Mouse (Mus musculus) heart, embryonic 14.5 days (tissue): ENCODE data around the gene Ndufb7. TPM values are rescaled to one million over a fixed set of nuclear protein-coding genes. Genes with fewer than 3 reads are reported as not detected.
"Not testable (repeated sequence)": the region's sequence is repeated elsewhere in the genome, so short reads cannot be mapped to it uniquely, and the experiment has no call there.

Experiments used
- ATAC-seq: fragments of 200-750 bp; cut with Nextera tagmentation; 2 replicates; pipeline ENCODE4 v1.8.0; 2017; ENCODE audit warnings: low read depth, moderate TSS enrichment; ENCODE audit not compliant: insufficient number of reproducible peaks, insufficient read depth, low FRiP score
- H3K27ac ChIP-seq, 2 experiments: fragments of 200-500 bp in 1 of 2; fragments of 300-500 bp in 1 of 2; sonication (generic) in 1 of 2; replicated peaks in 1 of 2; 2 replicates each; pipeline ENCODE4 v1.5.1; 2012 to 2014; ENCODE audit warnings: low read depth in 2 of 2, low read length in 2 of 2, control low read depth in 1 of 2, mild to moderate bottlenecking in 1 of 2, mixed read lengths in 1 of 2; ENCODE audit not compliant: control insufficient read depth in 1 of 2, insufficient read depth in 1 of 2
- H3K27me3 ChIP-seq: fragments of 300-500 bp; sonication (generic); 2 replicates; pipeline ENCODE4 v1.6.1; 2014; ENCODE audit warnings: mild to moderate bottlenecking, low read length, control low read depth; ENCODE audit not compliant: control insufficient read depth, insufficient read depth
- H3K36me3 ChIP-seq: fragments of 300-500 bp; sonication (generic); 2 replicates; pipeline ENCODE4 v1.6.1; 2014; ENCODE audit warnings: mild to moderate bottlenecking, control low read depth, low read length, mixed read lengths; ENCODE audit not compliant: control insufficient read depth, insufficient read depth
- H3K4me1 ChIP-seq, 2 experiments: fragments of 200-500 bp in 1 of 2; fragments of 300-500 bp in 1 of 2; sonication (generic) in 1 of 2; 2 replicates each; pipeline ENCODE4 v1.6.1; 2012 to 2014; ENCODE audit warnings: low read length in 2 of 2, control low read depth in 1 of 2, mixed read lengths in 1 of 2; ENCODE audit not compliant: control insufficient read depth in 2 of 2, insufficient read depth in 2 of 2
- H3K4me2 ChIP-seq: fragments of 300-500 bp; sonication (generic); 2 replicates; pipeline ENCODE4 v1.6.1; 2014; ENCODE audit warnings: mild to moderate bottlenecking, low read length
- H3K4me3 ChIP-seq, 2 experiments: fragments of 200-500 bp in 1 of 2; fragments of 300-500 bp in 1 of 2; sonication (generic) in 1 of 2; 2 replicates each; pipeline ENCODE4 v1.5.1; 2012 to 2014; ENCODE audit warnings: low read length in 2 of 2, mild to moderate bottlenecking in 2 of 2, control low read depth in 1 of 2, low read depth in 1 of 2, moderate library complexity in 1 of 2; ENCODE audit not compliant: control insufficient read depth in 1 of 2, insufficient read depth in 1 of 2
- H3K9ac ChIP-seq: fragments of 300-500 bp; sonication (generic); 2 replicates; pipeline ENCODE4 v1.6.1; 2014; ENCODE audit warnings: mild to moderate bottlenecking, low read length
- H3K9me3 ChIP-seq: fragments of 300-500 bp; sonication (generic); 2 replicates; pipeline ENCODE4 v1.6.1; 2016; ENCODE audit warnings: low read length, control low read depth; ENCODE audit not compliant: control insufficient read depth
- WGBS: fragments of 180-500 bp; shearing (Covaris S2); extraction: QIAGEN DNeasy Blood & Tissue Kit; methylation state at CpG from one replicate; pipeline ENCODE4 v1.1.7; 2014; 5-methylcytosine and 5-hydroxymethylcytosine counted together
- polyA plus RNA-seq: library from polyadenylated mRNA; unstranded; fragments of >200 nt; fragmentation: Nextera tagmentation; extraction: Ambion mirVana; gene quantifications from 2 replicates; pipeline ENCODE4 v1.2.1, GENCODE M21; 2014

Ndufb7 gene
- polyA plus RNA-seq: 717 and 718 TPM in 2 replicates

- H3K27ac ChIP-seq: peak within 1 kb of the TSS; percentile 63 to 78
- peaks cover 28% of the 10 kb centered on the region for H3K36me3 ChIP-seq
- H3K4me3 ChIP-seq: peak within 1 kb of the TSS; percentile 86 to 97
- no peaks in the 10 kb centered on the region for H3K27me3 ChIP-seq
- H3K9ac ChIP-seq: peak within 1 kb of the TSS; percentile 95
- H3K4me2 ChIP-seq: peak within 1 kb of the TSS; percentile 82
- no peaks in the 10 kb centered on the region for H3K9me3 ChIP-seq
- ATAC-seq: peak; percentile 78
- peaks cover 3 to 11% of the 10 kb centered on the region in 2 experiments for H3K4me1 ChIP-seq
- under 1% methylated on average over 48 of the region's 48 CpGs for WGBS
These were observed at the start of gene Ndufb7 for GRCm38 (mm10) chr8:83566469-83567395. Ndufb7 (plus strand) TSS chr8:83566671.

GRCm38 (mm10) chr8:83520432-83520831, 46.0 kb upstream of the Ndufb7 start:
- ATAC-seq: no peak
- no peak overlapping the region for H3K27ac ChIP-seq
- 68% methylated on average over 3 of the region's 3 CpGs for WGBS
- H3K4me2 ChIP-seq: no peak overlapping the region
- H3K9ac ChIP-seq: no peak overlapping the region
- H3K27me3 ChIP-seq: no peaks in the 10 kb centered on the region
- H3K4me1 ChIP-seq: no peaks in the 10 kb centered on the region
- H3K9me3 ChIP-seq: no peaks in the 10 kb centered on the region
- no peak overlapping the region for H3K4me3 ChIP-seq
- H3K36me3 ChIP-seq: no peaks in the 10 kb centered on the region

- H3K4me2 ChIP-seq, H3K9ac ChIP-seq, H3K27me3 ChIP-seq, H3K4me1 ChIP-seq, H3K4me3 ChIP-seq, ATAC-seq, H3K9me3 ChIP-seq, H3K36me3 ChIP-seq, H3K27ac ChIP-seq: not testable (repeated sequence)
- WGBS: 59% methylated on average over 3 of the region's 3 CpGs
These were observed 45.6 kb upstream of the Ndufb7 start for GRCm38 (mm10) chr8:83520907-83521306.

- Histone ChIP-seq H3K4me1 (no peaks in the 10 kb centered on the region), H3K36me3 (no peaks in the 10 kb centered on the region), H3K9me3 (0 out of 2 replicates have a peak, but pooled peaks cover 2% of the 10 kb centered on the region), H3K27me3 (no peaks in the 10 kb centered on the region), H3K4me2 (no peak overlapping the region), H3K4me3 (no peak overlapping the region), H3K9ac (no peak overlapping the region), H3K27ac (no peak overlapping the region)
- WGBS: 16% methylated on average over 1 of the region's 1 CpGs
- no peak for ATAC-seq
These were observed 45.2 kb upstream of the Ndufb7 start for GRCm38 (mm10) chr8:83521310-83521709.

- Histone ChIP-seq H3K4me3 (no peak overlapping the region), H3K4me1 (no peaks in the 10 kb centered on the region), H3K27ac (no peak overlapping the region), H3K27me3 (no peaks in the 10 kb centered on the region; the same call in 1 of the 2 replicates), H3K36me3 (no peaks in the 10 kb centered on the region), H3K9ac (no peak overlapping the region), H3K9me3 (no peaks in the 10 kb centered on the region), H3K4me2 (no peak overlapping the region)
- no peak for ATAC-seq
- 77% methylated on average over 2 of the region's 2 CpGs for WGBS
These were observed 31.7 kb upstream of the Ndufb7 start for GRCm38 (mm10) chr8:83534802-83535201.

GRCm38 (mm10) chr8:83535736-83536135, 30.7 kb upstream of the Ndufb7 start, which contains the start of gene Olfr370:
Olfr370 (plus strand) TSS chr8:83535780.
- H3K27ac ChIP-seq: no peak within 1 kb of the TSS
- ATAC-seq: no peak

GRCm38 (mm10) chr8:83562669-83563068, 3.8 kb upstream of the Ndufb7 start:
- peaks cover 3 to 4% of the 10 kb centered on the region in 2 experiments for H3K4me1 ChIP-seq
- H3K9ac ChIP-seq: no peak overlapping the region
- 54% methylated on average over 3 of the region's 3 CpGs for WGBS
- H3K4me3 ChIP-seq: no peak overlapping the region
- H3K27me3 ChIP-seq: no peaks in the 10 kb centered on the region
- H3K27ac ChIP-seq: no peak overlapping the region
- no peak overlapping the region for H3K4me2 ChIP-seq
- no peaks in the 10 kb centered on the region for H3K9me3 ChIP-seq
- no peaks in the 10 kb centered on the region for H3K36me3 ChIP-seq
- ATAC-seq: no peak

More at GRCm38 (mm10) chr8:83535736-83536135, 30.7 kb upstream of the Ndufb7 start, which contains the start of gene Olfr370:
- Histone ChIP-seq H3K4me2 (no peak within 1 kb of the TSS), H3K36me3 (no peaks in the 10 kb centered on the region), H3K9me3 (no peaks in the 10 kb centered on the region), H3K4me1 (no peaks in the 10 kb centered on the region), H3K4me3 (no peak within 1 kb of the TSS), H3K9ac (no peak within 1 kb of the TSS), H3K27me3 (no peaks in the 10 kb centered on the region; the same call in 1 of the 2 replicates)
- WGBS: 63% methylated on average over 3 of the region's 3 CpGs
